Mouse (Mus musculus): ENCODE results near the gene Dtx3.
A peak's percentile ranks its signal among the peaks of the same experiment; 100 is the strongest.

Gene Dtx3

GRCm38 (mm10) chr10:127183759-127184158, 11.8 kb downstream of the Dtx3 start:
- DNase-seq, result no peak

DNA sequence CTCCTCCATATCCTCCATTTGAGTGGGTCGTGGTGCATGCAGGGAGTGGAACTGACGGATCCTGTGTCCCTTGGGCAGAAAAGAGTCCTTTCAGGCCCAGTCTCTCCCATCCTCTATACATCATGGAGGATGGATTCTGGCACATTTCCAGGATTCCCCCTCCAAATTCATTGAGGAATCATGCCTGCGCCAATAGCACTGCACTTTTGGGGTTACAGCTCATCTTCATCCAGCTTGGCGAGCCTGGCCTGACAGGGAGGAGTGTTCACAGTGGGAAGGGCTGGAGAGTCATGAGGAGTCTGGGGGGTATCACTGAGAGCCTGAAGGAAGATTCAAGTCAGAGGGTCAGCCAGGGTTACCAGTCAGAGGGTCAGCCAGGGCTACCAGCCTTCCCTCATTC, 12.9 kb downstream of the Dtx3 start:
- no peak for DNase-seq

DNA sequence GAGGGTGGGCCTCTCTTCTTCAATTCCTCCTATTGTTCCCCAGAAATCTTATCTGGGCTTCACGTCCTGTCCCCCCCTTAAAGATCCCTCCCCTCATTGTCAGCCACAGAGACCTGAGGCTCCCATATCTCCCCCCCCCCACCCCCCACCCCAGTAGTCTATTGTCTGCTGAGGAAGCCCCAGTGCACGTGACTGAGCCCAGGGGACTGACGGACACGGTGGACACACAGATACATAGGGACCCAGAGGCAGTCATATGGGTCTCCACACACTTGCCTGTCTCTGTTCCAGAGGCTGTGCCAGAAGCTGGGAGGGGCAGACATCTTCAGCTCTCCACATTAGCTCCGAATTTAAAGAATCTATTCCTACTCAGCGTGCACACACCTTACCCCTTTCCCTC, 14.0 kb downstream of the Dtx3 start:
- DNase-seq, result no peak

GRCm38 (mm10) chr10:127180695-127181047, 14.9 kb downstream of the Dtx3 start:
- DNase-seq, result no peak

DNA sequence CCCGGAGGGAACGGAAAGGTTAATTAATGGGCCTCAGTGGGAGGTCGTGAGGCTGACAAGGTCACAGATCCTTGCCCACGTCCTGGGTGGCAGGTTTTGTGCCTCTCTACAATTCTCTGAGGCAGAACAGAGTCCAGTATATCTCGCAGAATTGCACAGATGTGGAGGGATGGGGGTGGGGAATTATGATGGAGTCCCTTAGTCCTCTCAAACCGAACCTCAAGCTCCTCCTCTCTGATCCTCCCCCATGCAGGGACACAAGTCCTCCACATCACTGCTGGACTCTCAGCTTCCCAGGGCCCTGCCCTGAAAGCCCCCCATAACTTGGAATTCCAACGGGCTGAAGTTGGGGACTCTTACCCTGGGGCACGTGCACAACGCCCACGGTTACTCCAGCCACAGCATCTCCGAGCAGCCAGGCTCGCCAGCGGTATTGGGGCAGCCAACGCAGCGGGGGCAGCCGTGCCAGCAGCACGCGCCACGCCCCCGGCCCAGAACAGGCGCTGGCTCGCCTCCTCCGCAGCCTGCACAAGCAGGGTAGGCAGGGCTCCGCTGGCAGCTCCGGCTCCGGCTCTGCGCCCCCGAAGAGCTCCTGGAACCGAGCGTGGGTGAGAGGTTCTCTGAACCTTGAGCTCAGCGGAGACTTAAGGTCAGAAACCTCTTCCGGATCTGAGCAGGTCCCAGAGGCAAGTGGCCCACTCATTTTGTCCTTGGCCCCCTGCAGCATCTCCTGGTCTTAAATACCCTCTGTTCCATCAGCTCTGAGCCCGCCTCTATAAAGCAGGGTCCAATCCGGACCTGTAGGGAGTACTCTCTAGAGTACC, 15.4 kb downstream of the Dtx3 start, which contains the start of gene Slc26a10:
Slc26a10 (minus strand) TSS at position 775 of the 824 bp plus-strand sequence.
- peak; percentile 56 for DNase-seq

DNA sequence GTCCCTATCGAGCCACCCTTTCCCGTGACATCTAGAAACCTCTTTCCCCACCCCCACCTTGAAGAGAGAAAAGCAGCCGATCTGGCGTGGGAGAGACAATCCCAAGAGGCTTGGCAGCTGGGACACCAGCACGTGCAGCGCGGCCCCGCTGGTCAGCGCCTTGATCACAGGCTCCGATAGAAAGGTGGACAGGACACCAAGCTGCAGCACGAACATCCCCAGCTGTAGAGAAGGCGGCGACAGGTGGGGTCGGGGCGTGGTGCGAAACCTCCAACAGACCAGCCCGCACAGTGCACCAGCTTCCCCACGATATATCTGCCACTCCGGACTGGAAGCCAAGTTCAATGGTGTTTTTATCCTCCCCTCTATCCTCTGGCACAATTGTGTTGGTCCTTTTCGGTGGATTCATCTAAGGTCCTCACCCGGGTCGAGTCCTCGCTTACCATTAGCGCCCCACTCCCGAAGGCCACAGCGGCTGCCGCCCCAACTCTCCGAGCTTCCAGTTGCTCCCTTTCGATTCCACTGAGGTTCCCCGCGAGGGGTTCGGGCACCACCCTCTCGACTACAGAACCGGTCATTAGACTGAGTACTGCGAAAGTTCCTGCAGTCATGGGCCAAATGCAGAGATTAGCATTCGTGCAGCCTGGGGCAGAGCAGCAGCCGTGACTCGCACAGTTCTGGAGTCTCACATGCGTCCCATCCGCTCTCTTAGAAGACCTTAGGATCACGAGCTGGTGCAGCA, 17.1 kb downstream of the Dtx3 start:
- no peak for DNase-seq

- DNase-seq, result peak; percentile 75
These were observed 17.8 kb downstream of the Dtx3 start for GRCm38 (mm10) chr10:127177719-127178118.

DNA sequence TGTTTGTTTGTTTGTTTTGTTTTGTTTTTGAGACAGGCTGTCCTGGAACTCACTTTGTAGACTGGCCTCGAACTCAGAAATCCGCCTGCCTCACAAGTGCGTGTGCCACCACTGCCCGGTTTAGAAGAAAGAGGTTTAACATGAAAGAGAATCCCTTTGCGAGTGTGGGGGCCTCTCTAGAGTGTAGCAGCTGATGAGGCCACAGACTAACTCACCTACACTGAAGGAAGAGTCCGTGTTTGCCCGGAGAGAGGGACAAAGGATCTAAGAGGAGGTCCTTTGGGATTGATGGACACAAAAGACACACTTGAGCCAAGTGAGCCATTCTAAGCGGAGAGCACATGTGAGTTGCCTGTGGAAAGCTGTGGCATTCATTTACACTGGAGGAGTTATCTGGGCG, 18.3 kb downstream of the Dtx3 start:
- no peak for DNase-seq

- no peak for DNase-seq
These were observed 18.8 kb downstream of the Dtx3 start for GRCm38 (mm10) chr10:127176756-127177155.

DNA sequence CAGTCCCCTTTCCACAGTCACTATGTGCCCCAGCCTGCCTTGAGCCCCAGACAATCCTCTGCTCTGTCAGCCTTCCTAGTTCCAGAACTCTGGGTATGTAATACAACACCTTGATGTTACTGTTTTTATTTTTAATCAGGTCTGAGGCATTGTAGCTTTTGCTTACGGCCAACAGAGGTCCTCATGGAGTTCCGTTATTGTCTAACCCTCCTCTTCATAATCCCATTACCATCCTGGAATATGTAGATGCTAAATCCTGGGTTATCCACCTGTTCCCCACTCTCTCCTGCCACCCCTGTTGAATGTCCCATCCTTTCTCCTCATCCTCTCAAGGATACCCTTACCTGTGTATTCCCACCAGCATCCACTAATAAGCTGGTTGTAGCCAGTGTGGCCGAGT, 19.3 kb downstream of the Dtx3 start:
- no peak for DNase-seq

GRCm38 (mm10) chr10:127174170-127174569, 21.4 kb downstream of the Dtx3 start:
- DNase-seq, result no peak

DNA sequence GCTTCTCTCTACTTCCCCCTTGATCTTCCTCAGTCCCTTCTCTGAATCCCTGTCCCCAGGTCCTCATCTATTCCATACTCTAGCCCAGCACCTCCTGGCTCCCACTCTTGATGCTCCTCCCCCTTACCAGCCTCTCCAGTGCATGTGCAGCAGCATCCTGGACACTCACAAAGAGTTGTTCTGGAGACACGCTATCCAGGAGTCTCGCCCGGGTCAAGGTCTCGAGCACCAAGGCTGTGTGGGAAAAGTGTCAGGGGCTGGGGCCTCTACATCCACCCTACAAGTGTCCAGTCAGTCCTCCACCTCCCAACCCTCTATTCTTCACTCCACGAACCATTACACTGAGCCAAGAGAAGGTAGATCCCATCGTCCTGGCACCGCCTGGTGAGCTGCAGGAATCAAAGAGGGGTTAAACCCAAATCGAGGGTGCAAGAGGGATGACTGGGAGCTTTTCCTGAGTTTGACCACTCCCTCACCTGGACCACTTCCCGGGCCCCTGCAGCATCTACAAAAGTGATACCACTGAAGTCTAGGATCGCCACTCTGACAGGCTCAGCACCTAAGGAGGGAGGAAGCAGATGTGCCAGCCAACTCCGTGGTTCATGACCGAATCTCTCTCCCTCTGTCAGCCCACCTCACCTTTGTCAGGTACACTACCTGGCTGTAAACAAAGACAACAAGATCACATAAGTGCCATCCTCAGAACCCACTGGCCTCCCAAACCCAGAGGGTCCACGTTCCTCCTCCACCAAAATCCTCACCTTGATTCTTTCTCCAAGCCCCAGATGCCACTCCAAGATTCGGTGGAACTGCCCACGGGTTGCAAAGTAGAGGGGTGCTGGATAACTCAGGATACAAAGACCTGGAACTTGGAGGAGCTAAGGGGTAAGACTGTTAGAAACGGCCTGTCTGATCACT, 22.1 kb downstream of the Dtx3 start:
- no peak for DNase-seq

DNA sequence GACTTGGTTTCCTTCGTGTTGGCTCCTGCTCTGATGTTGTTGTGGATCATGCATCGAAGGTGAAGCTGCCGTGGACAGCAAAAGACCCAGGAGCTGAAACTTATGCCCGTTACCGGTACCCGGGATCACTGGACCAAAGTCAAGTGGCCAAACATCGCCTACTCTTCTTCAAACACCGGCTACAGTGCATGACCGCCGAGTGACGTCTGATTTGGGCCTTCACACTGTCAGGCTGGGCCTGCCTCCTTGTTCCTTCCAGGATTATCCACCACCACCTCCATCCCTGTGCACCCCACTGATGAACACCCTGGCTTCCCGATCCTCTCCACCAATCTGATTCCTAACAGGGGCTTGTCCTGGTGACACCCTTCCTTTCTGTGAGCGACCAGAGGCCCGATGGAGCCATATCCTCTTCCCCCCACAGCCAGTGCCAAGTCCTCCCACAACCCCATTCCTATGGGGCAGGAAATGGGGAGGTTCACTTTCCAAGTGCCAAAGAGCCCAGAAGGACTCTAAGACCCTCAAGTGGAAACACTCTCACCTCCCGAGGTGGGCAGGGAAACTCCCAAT, 23.8 kb downstream of the Dtx3 start:
- no peak for DNase-seq

DNA sequence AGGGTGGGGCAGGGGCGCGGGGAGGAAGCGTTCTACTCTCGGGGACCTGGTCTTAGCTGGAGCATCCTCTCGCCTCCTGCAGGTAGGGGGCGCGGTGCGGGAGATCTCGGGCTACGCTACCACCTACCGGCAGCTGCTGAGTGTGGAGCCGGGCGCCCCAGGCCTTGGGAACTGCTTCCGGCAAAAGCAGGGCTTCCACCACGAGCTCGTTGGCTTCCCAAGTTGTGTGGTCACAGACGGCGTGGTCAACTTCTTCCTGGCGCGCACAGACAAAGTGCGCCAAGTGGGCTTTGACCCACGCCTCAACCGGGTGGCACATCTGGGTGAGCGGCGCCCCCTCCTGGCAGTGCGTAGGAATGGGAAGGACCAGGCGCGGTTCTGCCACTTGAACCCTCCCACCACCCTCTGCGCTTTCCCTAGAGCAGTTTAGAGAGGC, 24.7 kb downstream of the Dtx3 start:
- peak; percentile 95 for DNase-seq

DNA sequence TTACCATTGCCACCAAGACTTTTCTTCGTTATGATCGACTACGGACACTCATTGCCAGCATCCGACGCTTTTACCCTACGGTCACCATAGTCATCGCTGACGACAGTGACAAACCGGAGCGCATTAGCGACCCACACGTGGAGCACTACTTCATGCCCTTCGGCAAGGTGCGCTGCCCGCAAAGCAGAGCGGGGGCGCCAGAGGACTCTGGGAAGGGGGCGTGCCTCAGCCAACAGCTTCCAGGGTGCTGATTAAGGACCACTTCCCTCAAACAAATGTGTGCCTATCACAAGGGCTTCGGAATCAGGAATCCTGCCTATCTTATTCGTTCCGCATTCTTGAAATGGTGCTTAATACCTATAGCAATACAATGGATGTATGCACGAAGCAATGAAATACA, 25.5 kb downstream of the Dtx3 start:
- DNase-seq, result peak; percentile 63

- no peak for DNase-seq
These were observed 27.8 kb downstream of the Dtx3 start for GRCm38 (mm10) chr10:127167614-127168192.

GRCm38 (mm10) chr10:127166771-127167613, 28.5 kb downstream of the Dtx3 start:
- DNase-seq, result no peak

DNA sequence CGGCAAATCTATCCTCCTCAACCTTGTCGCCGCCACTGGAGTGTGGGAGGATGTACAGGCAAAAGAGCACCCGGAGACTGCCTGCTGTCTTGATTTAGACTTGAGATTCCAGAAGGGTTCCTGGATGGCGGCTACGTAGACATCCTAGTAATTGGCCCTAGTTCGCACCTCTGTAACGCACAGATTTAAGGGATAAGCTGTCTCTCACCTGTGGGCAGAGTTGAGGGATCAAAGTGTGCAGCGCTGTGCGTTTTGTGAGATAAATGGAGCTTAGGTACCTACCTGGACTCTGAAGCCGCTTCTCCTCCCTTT, 29.2 kb downstream of the Dtx3 start:
- DNase-seq, result no peak

DNA sequence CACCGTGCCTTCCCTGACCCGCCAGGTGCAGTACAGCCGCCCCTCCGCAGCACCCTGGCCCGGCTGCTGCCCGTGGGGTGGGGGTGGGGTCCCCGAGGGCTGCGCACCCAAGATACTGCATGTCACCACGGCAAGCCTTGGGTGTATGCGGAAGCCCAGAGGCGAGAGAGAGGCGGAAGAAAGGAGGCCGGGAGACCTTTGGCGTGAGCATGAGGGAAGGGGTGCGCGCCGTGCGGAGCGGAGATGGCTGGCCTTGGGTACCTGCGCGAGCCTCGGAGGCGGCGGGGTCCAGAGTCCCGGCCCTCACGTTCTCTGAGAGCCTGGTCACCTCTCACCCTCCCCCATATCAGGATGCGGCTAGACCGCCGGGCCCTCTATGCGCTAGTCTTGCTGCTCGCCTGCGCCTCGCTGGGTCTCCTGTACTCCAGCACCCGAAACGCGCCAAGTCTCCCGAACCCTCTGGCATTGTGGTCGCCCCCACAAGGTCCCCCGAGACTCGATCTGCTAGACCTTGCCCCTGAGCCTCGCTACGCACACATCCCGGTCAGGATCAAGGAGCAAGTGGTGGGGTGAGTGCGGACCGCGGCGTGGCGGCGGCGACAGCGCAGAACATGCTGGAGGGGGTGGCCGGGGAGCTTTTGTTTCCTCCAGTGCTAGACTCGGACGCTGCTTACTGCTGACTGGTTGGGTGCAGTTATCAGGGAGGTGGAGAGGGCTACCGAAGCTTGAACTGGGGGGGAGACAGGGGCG, 29.7 kb downstream of the Dtx3 start:
- peak; percentile 78 for DNase-seq

GRCm38 (mm10) chr10:127165354-127165653, 30.2 kb downstream of the Dtx3 start:
- DNase-seq, result no peak

All from thymus, postnatal 4 days (tissue).